ENCODE assay signal across 27 mouse cellular contexts in genomic region chr2:104490761-104491160, GRCm38 (mm10). TPM values are rescaled to one million over a fixed set of nuclear protein-coding genes. Genes with fewer than 3 reads are reported as not detected.
DNase-seq lines count a peak whose midpoint lies in the region; ATAC-seq and TF ChIP-seq lines count a peak whose summit lies in the region.
"Had no signal": no experiment of that assay in that cellular context is flagged by ENCODE, and none has a peak within 500 bp of the region (broad histone marks: within the 10 kb centered on the region; RNA-seq: fewer than 3 reads in every experiment).

No protein-coding gene starts in this region.

- H3K27me3 ChIP-seq in heart, embryonic 11.5 days (ENCODE audit: control insufficient read depth, insufficient read depth, low read length) = no peaks in the 10 kb centered on the region
- no peaks in the 10 kb centered on the region for H3K27me3 ChIP-seq in intestine, postnatal 0 days (replicated peaks; ENCODE audit: control insufficient read depth, insufficient read depth, low read length)
- H3K27me3 ChIP-seq in intestine, embryonic 15.5 days (replicated peaks) = no peaks in the 10 kb centered on the region
- no peaks in the 10 kb centered on the region for H3K27me3 ChIP-seq in midbrain, embryonic 11.5 days (ENCODE audit: control insufficient read depth, insufficient read depth, low read length)
- H3K27me3 ChIP-seq in midbrain, embryonic 14.5 days (ENCODE audit: control insufficient read depth, insufficient read depth, low read length) = no peaks in the 10 kb centered on the region
- no peaks in the 10 kb centered on the region for H3K27me3 ChIP-seq in myocyte (ENCODE audit: control insufficient read depth, insufficient read depth, insufficient read length)
- H3K27me3 ChIP-seq: embryonic facial prominence, embryonic 13.5 days; forebrain, embryonic 15.5 days; stomach, embryonic 15.5 days had no signal

- no peak overlapping the region for H3K4me3 ChIP-seq in heart, embryonic 11.5 days (ENCODE audit: low read depth, low read length)
- no peak overlapping the region for H3K4me3 ChIP-seq in intestine, postnatal 0 days (ENCODE audit: low read depth, low read length)
- H3K4me3 ChIP-seq in intestine, embryonic 15.5 days (replicated peaks) = no peak overlapping the region
- no peak overlapping the region for H3K4me3 ChIP-seq in midbrain, embryonic 11.5 days (ENCODE audit: low read depth, low read length)
- H3K4me3 ChIP-seq in midbrain, embryonic 14.5 days (replicated peaks; ENCODE audit: low read depth, low read length) = no peak overlapping the region
- H3K4me3 ChIP-seq in myocyte = no peak overlapping the region
- H3K4me3 ChIP-seq: embryonic facial prominence, embryonic 13.5 days; forebrain, embryonic 10.5 days; forebrain, embryonic 15.5 days; midbrain, embryonic 10.5 days; stomach, embryonic 15.5 days had no signal

- 55% methylated on average over 2 of the region's 2 CpGs for WGBS in heart, embryonic 11.5 days (ENCODE audit: insufficient replicate concordance)
- 22% methylated on average over 2 of the region's 2 CpGs for WGBS in intestine, postnatal 0 days
- 21% methylated on average over 2 of the region's 2 CpGs for WGBS in intestine, embryonic 15.5 days
- 61% methylated on average over 2 of the region's 2 CpGs for whole genome bisulfite sequencing in midbrain, embryonic 11.5 days
- WGBS in midbrain, embryonic 14.5 days = 64% methylated on average over 2 of the region's 2 CpGs

- peaks cover 70% of the 10 kb centered on the region for H3K79me2 ChIP-seq in myocyte (ENCODE audit: control insufficient read depth, insufficient read depth)

- no peaks in the 10 kb centered on the region for H3K36me3 ChIP-seq in heart, embryonic 11.5 days (ENCODE audit: control insufficient read depth, insufficient read depth, low read length)
- no peaks in the 10 kb centered on the region for H3K36me3 ChIP-seq in intestine, postnatal 0 days (ENCODE audit: control insufficient read depth, insufficient read depth)
- no peaks in the 10 kb centered on the region for H3K36me3 ChIP-seq in intestine, embryonic 15.5 days
- no peaks in the 10 kb centered on the region for H3K36me3 ChIP-seq in midbrain, embryonic 11.5 days (ENCODE audit: control insufficient read depth, insufficient read depth, low read length)
- no peaks in the 10 kb centered on the region for H3K36me3 ChIP-seq in midbrain, embryonic 14.5 days (ENCODE audit: control insufficient read depth, insufficient read depth, low read length)
- no peaks in the 10 kb centered on the region for H3K36me3 ChIP-seq in myocyte (ENCODE audit: control insufficient read depth, insufficient read depth)
- H3K36me3 ChIP-seq: embryonic facial prominence, embryonic 13.5 days; forebrain, embryonic 10.5 days; forebrain, embryonic 15.5 days; midbrain, embryonic 10.5 days; stomach, embryonic 15.5 days had no signal

- H3K9me3 ChIP-seq in heart, embryonic 11.5 days (replicated peaks; ENCODE audit: control insufficient read depth, low read length) = no peaks in the 10 kb centered on the region
- no peaks in the 10 kb centered on the region for H3K9me3 ChIP-seq in intestine, postnatal 0 days (ENCODE audit: control insufficient read depth)
- H3K9me3 ChIP-seq in intestine, embryonic 15.5 days = no peaks in the 10 kb centered on the region
- H3K9me3 ChIP-seq in midbrain, embryonic 11.5 days (ENCODE audit: control insufficient read depth, low read length) = no peaks in the 10 kb centered on the region
- no peaks in the 10 kb centered on the region for H3K9me3 ChIP-seq in midbrain, embryonic 14.5 days (ENCODE audit: control insufficient read depth, low read length)
- H3K9me3 ChIP-seq: embryonic facial prominence, embryonic 13.5 days; forebrain, embryonic 10.5 days; forebrain, embryonic 15.5 days; midbrain, embryonic 10.5 days; stomach, embryonic 15.5 days had no signal

- no peak for DNase-seq in heart, postnatal 25 days (ENCODE audit: low spot score)
- DNase-seq in midbrain, embryonic 11.5 days (ENCODE audit: low spot score, missing footprints) = peak; percentile 47
- no peak for DNase-seq in midbrain, embryonic 14.5 days
- DNase-seq in right cerebral cortex, postnatal 4 days = no peak
- DNase-seq: adrenal gland, adult 2 months; adrenal gland, postnatal 36 days; B cell, adult 2 months; cerebellum, adult 18-20 months; cerebellum, postnatal 10 days; kidney, adult 8-10 months; kidney, postnatal 14 days; layer of hippocampus, adult 9-11 months; liver; lung, adult 18-20 months; lung, postnatal 10 days; retina, postnatal 1 day; right cerebral cortex, postnatal 14 days had no signal

- TF ChIP-seq CTCF in intestine, postnatal 0 days (IDR thresholded peaks at IDR 0.05; ENCODE audit: low read depth) = no peak

- intact Hi-C loops in heart, postnatal 25 days (cut with DNase I) = loop anchor here (1.0 to 10.0 kb wide), 3 partner anchors 19 to 696 kb away; partner anchors contain the start of gene Caprin1

- H3K27ac ChIP-seq in heart, embryonic 11.5 days (ENCODE audit: low read depth, low read length) = no peak overlapping the region
- H3K27ac ChIP-seq in intestine, postnatal 0 days (ENCODE audit: low read depth, low read length) = no peak overlapping the region
- no peak overlapping the region for H3K27ac ChIP-seq in intestine, embryonic 15.5 days
- no peak overlapping the region for H3K27ac ChIP-seq in midbrain, embryonic 11.5 days (ENCODE audit: low read depth, low read length)
- no peak overlapping the region for H3K27ac ChIP-seq in midbrain, embryonic 14.5 days (replicated peaks; ENCODE audit: low read depth, low read length)
- H3K27ac ChIP-seq: embryonic facial prominence, embryonic 13.5 days; forebrain, embryonic 10.5 days; forebrain, embryonic 15.5 days; midbrain, embryonic 10.5 days; stomach, embryonic 15.5 days had no signal

- no peak for TF ChIP-seq POLR2A in myocyte (IDR thresholded peaks at IDR 0.05; ENCODE audit: insufficient read length, low read depth)

- no peak for ATAC-seq in heart, embryonic 11.5 days (replicated peaks; ENCODE audit: insufficient number of reproducible peaks, low FRiP score, low TSS enrichment)
- ATAC-seq in intestine, postnatal 0 days = no peak
- ATAC-seq in intestine, embryonic 15.5 days = no peak
- ATAC-seq in midbrain, embryonic 11.5 days (ENCODE audit: low FRiP score) = no peak
- ATAC-seq in midbrain, embryonic 14.5 days (ENCODE audit: low FRiP score, low TSS enrichment) = no peak
- ATAC-seq: forebrain, embryonic 15.5 days; hindbrain, embryonic 16.5 days had no signal

- peak overlapping the region; percentile 51 for H3K4me2 ChIP-seq in heart, embryonic 11.5 days
- peak overlapping the region; percentile 4; the same call in 1 of the 2 replicates for H3K4me2 ChIP-seq in intestine, postnatal 0 days (replicated peaks; ENCODE audit: low read depth)
- no peak overlapping the region for H3K4me2 ChIP-seq in intestine, embryonic 15.5 days (replicated peaks)
- no peak overlapping the region for H3K4me2 ChIP-seq in midbrain, embryonic 11.5 days
- H3K4me2 ChIP-seq in midbrain, embryonic 14.5 days (ENCODE audit: low read length) = no peak overlapping the region
- peak overlapping the region; percentile 62 for H3K4me2 ChIP-seq in myocyte (ENCODE audit: low read depth)
- H3K4me2 ChIP-seq: embryonic facial prominence, embryonic 13.5 days; forebrain, embryonic 15.5 days; stomach, embryonic 15.5 days had no signal

- H3K9ac ChIP-seq in heart, embryonic 11.5 days (ENCODE audit: low read depth, low read length) = no peak overlapping the region
- no peak overlapping the region for H3K9ac ChIP-seq in intestine, postnatal 0 days (ENCODE audit: low read depth, low read length)
- H3K9ac ChIP-seq in intestine, embryonic 15.5 days = no peak overlapping the region
- H3K9ac ChIP-seq in midbrain, embryonic 11.5 days (ENCODE audit: low read length) = no peak overlapping the region
- H3K9ac ChIP-seq in midbrain, embryonic 14.5 days (replicated peaks; ENCODE audit: low read length) = no peak overlapping the region
- H3K9ac ChIP-seq: embryonic facial prominence, embryonic 13.5 days; forebrain, embryonic 15.5 days; stomach, embryonic 15.5 days had no signal

- H3ac ChIP-seq in myocyte (ENCODE audit: control insufficient read depth, insufficient read length) = no peak overlapping the region

- peaks cover 13% of the 10 kb centered on the region for H3K4me1 ChIP-seq in heart, embryonic 11.5 days (ENCODE audit: control insufficient read depth, insufficient read depth, low read length)
- H3K4me1 ChIP-seq in intestine, postnatal 0 days (replicated peaks; ENCODE audit: control insufficient read depth, insufficient read depth, low read length) = no peaks in the 10 kb centered on the region; the same call in 1 of the 2 replicates
- H3K4me1 ChIP-seq in intestine, embryonic 15.5 days (replicated peaks) = no peaks in the 10 kb centered on the region; the same call in 1 of the 2 replicates
- peaks cover 3% of the 10 kb centered on the region; the same call in 1 of the 2 replicates for H3K4me1 ChIP-seq in midbrain, embryonic 11.5 days (ENCODE audit: control insufficient read depth, insufficient read depth, low read length)
- H3K4me1 ChIP-seq in midbrain, embryonic 14.5 days (ENCODE audit: control insufficient read depth, insufficient read depth, low read length) = peaks cover 14% of the 10 kb centered on the region; the same call in 1 of the 2 replicates

TF ChIP-seq in myocyte, 11 proteins besides CTCF, POLR2A, EP300 and RAD21:
- TF ChIP-seq E2F4 (IDR thresholded peaks at IDR 0.05; ENCODE audit: insufficient read depth) (no peak), SRF (IDR thresholded peaks at IDR 0.05; ENCODE audit: control insufficient read depth, insufficient read length, low read depth) (no peak), REST (IDR thresholded peaks at IDR 0.05; ENCODE audit: insufficient read depth, insufficient read length) (no peak), MAX (IDR thresholded peaks at IDR 0.05; ENCODE audit: low read depth) (no peak), USF1 (IDR thresholded peaks at IDR 0.05; ENCODE audit: low read depth) (no peak), MYOD1 (IDR thresholded peaks at IDR 0.05; ENCODE audit: control insufficient read depth in 1 of 3, insufficient read length in 2 of 3, low read depth in 2 of 3) (no peak)

RNA-seq across cellular contexts. Expression of gene Hipk3, which starts 3.5 kb away (rescaled TPM):
- 48.1 and 61.9 TPM in 2 replicates for polyA plus RNA-seq in heart, embryonic 11.5 days (2014; fragmentation: Nextera tagmentation; extraction: Ambion mirVana)
- 100 to 1,000 TPM; 202 to 215 TPM for total RNA-seq in heart, postnatal 25 days (2021)
- 10.1 and 10.7 TPM in 2 replicates for polyA plus RNA-seq in intestine, postnatal 0 days (2015; fragmentation: Nextera tagmentation; extraction: Ambion mirVana)
- 12.7 and 13.7 TPM in 2 replicates for polyA plus RNA-seq in intestine, embryonic 15.5 days (2015; fragmentation: Nextera tagmentation; extraction: Ambion mirVana)
- polyA plus RNA-seq in midbrain, embryonic 11.5 days (2014; fragmentation: Nextera tagmentation; extraction: Ambion mirVana) = 10.7 and 11.3 TPM in 2 replicates
- 9.4 and 12.1 TPM in 2 replicates for polyA plus RNA-seq in midbrain, embryonic 14.5 days (2014; fragmentation: Nextera tagmentation; extraction: Ambion mirVana)
- polyA plus RNA-seq in myocyte (2012; fragmentation: generic; extraction: Trizol) = 14.3 TPM

Comparison
In these comparisons a context has a peak if more than half of its experiments do, and no peak if none do; other contexts are left out.
1. H3K4me2 ChIP-seq: peak in heart, embryonic 11.5 days (single experiment), intestine, postnatal 0 days (single experiment) and myocyte (single experiment); none in intestine, embryonic 15.5 days (single experiment), midbrain, embryonic 11.5 days (single experiment) and midbrain, embryonic 14.5 days (single experiment).